Mouse (Mus musculus) limb, embryonic 11.5 days (tissue): ENCODE measurements at regions not wholly inside any gene's neighbourhood (a gene's known extent, or its start where the extent isn't known, plus 50 kb on each side); places are given as distances from the start of the nearest gene placed in this dataset.

Experiments
- ATAC-seq: fragments of 200-750 bp; cut with Nextera tagmentation; 2 replicates; pipeline ENCODE4 v1.8.0; 2017; ENCODE audit warnings: low read depth; ENCODE audit not compliant: insufficient number of reproducible peaks, low FRiP score, low TSS enrichment
- DNase-seq: peaks from one replicate; pipeline ENCODE4 v3.0.0-alpha.2; 2015; ENCODE audit warnings: low spot score
- H3K27ac ChIP-seq: fragments of 300-500 bp; sonication (generic); replicated peaks from 2 replicates; pipeline ENCODE4 v1.5.1; 2014; ENCODE audit warnings: low read depth, mild to moderate bottlenecking, low read length
- H3K27me3 ChIP-seq: fragments of 300-500 bp; sonication (generic); 2 replicates; pipeline ENCODE4 v1.6.1; 2014; ENCODE audit warnings: mild to moderate bottlenecking, low read length, mixed read lengths; ENCODE audit not compliant: control insufficient read depth, insufficient read depth
- H3K36me3 ChIP-seq: fragments of 300-500 bp; sonication (generic); 2 replicates; pipeline ENCODE4 v1.6.1; 2014; ENCODE audit warnings: mild to moderate bottlenecking, low read length, moderate library complexity, mixed read lengths; ENCODE audit not compliant: control insufficient read depth, insufficient read depth
- H3K4me1 ChIP-seq: fragments of 300-500 bp; sonication (generic); 2 replicates; pipeline ENCODE4 v1.6.1; 2014; ENCODE audit warnings: low read length, mixed read lengths; ENCODE audit not compliant: control insufficient read depth, insufficient read depth
- H3K4me2 ChIP-seq: fragments of 300-500 bp; sonication (generic); 2 replicates; pipeline ENCODE4 v1.6.1; 2014; ENCODE audit warnings: low read depth, mild to moderate bottlenecking, moderate library complexity; ENCODE audit not compliant: severe bottlenecking
- H3K4me3 ChIP-seq: fragments of 300-500 bp; sonication (generic); 2 replicates; pipeline ENCODE4 v1.5.1; 2014; ENCODE audit warnings: low read depth, low read length
- H3K9ac ChIP-seq: fragments of 300-500 bp; sonication (generic); 2 replicates; pipeline ENCODE4 v1.6.1; 2014; ENCODE audit warnings: mild to moderate bottlenecking, low read length
- H3K9me3 ChIP-seq: fragments of 300-500 bp; sonication (generic); 2 replicates; pipeline ENCODE4 v1.6.1; 2016; ENCODE audit warnings: low read length; ENCODE audit not compliant: control insufficient read depth
- WGBS: fragments of 180-500 bp; shearing (Covaris S2); extraction: QIAGEN DNeasy Blood & Tissue Kit; methylation state at CpG from one replicate; pipeline ENCODE4 v1.1.7; 2014; 5-methylcytosine and 5-hydroxymethylcytosine counted together

DNA sequence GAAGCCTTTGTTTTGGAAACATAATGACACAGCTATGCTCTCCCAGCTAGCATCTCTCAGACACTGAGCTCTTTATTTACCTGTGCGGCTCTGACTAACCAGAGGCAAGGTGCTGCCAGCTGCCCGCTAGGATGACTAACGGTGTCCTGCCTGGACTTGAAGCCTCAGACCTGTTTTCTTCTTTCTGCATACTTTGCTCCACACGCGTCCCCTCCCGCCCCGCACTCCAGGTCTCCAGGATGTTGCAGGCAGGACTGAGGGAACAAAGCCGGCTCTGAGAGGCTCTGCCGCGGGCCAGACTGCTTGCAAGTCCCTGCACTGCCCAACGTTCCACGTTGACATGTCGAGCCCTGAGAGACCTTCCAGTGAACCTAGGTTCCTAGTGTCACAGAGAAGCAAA is 106.2 kb upstream of the Efcab1 start:
- no peak overlapping the region for H3K9ac ChIP-seq
- no peaks in the 10 kb centered on the region for H3K9me3 ChIP-seq
- H3K4me1 ChIP-seq: no peaks in the 10 kb centered on the region
- DNase-seq (peak; percentile 52), ATAC-seq (no peak)
- 62% methylated on average over 13 of the region's 13 CpGs for WGBS
- no peak overlapping the region for H3K4me3 ChIP-seq
- no peaks in the 10 kb centered on the region for H3K36me3 ChIP-seq
- H3K4me2 ChIP-seq: no peak overlapping the region
- no peak overlapping the region for H3K27ac ChIP-seq
- no peaks in the 10 kb centered on the region for H3K27me3 ChIP-seq

- Histone ChIP-seq H3K27ac (no peak overlapping the region), H3K4me2 (no peak overlapping the region), H3K36me3 (no peaks in the 10 kb centered on the region), H3K4me3 (no peak overlapping the region), H3K4me1 (no peaks in the 10 kb centered on the region), H3K27me3 (no peaks in the 10 kb centered on the region), H3K9ac (no peak overlapping the region), H3K9me3 (no peaks in the 10 kb centered on the region)
- DNase-seq (no peak), ATAC-seq (no peak)
- 92% methylated on average over 3 of the region's 3 CpGs for WGBS
These were observed 79.4 kb upstream of the Efcab1 start for GRCm38 (mm10) chr16:14827008-14827407.

- Histone ChIP-seq H3K4me1 (no peaks in the 10 kb centered on the region), H3K27ac (no peak overlapping the region), H3K4me3 (no peak overlapping the region), H3K9ac (no peak overlapping the region), H3K4me2 (no peak overlapping the region), H3K36me3 (no peaks in the 10 kb centered on the region), H3K27me3 (no peaks in the 10 kb centered on the region), H3K9me3 (no peaks in the 10 kb centered on the region)
- ATAC-seq: no peak
- no peak for DNase-seq
These were observed 65.6 kb upstream of the Efcab1 start for GRCm38 (mm10) chr16:14840786-14841185.
